Mouse (Mus musculus) intestine, embryonic 14.5 days (tissue): ENCODE data around the gene Pde6d. TPM values are rescaled to one million over a fixed set of nuclear protein-coding genes. Genes with fewer than 3 reads are reported as not detected.
"Not testable (repeated sequence)": the region's sequence is repeated elsewhere in the genome, so short reads cannot be mapped to it uniquely, and the experiment has no call there.

Experiments used
- ATAC-seq: fragments of 200-750 bp; cut with Nextera tagmentation; replicated peaks from 2 replicates; pipeline ENCODE4 v1.8.0; 2017; ENCODE audit warnings: low read depth, moderate number of reproducible peaks, moderate TSS enrichment, moderate library complexity; ENCODE audit not compliant: low FRiP score, low TSS enrichment
- DNase-seq: peaks from one replicate; pipeline ENCODE4 v3.0.0-alpha.2; 2018; ENCODE audit warnings: low spot score
- H3K27ac ChIP-seq: fragments of 300-500 bp; sonication (generic); 2 replicates; pipeline ENCODE4 v1.5.1; 2014; ENCODE audit warnings: low read depth, mild to moderate bottlenecking, control low read depth
- H3K27me3 ChIP-seq: fragments of 300-500 bp; sonication (generic); replicated peaks from 2 replicates; pipeline ENCODE4 v1.6.1; 2014; ENCODE audit warnings: low read length, control low read depth; ENCODE audit not compliant: control insufficient read depth, insufficient read depth
- H3K36me3 ChIP-seq: fragments of 300-500 bp; sonication (generic); 2 replicates; pipeline ENCODE4 v1.6.1; 2014; ENCODE audit warnings: low read length, control low read depth; ENCODE audit not compliant: control insufficient read depth, insufficient read depth
- H3K4me1 ChIP-seq: fragments of 300-500 bp; sonication (generic); replicated peaks from 2 replicates; pipeline ENCODE4 v1.6.1; 2014; ENCODE audit warnings: low read length, control low read depth, mixed read lengths; ENCODE audit not compliant: control insufficient read depth, insufficient read depth
- H3K4me2 ChIP-seq: fragments of 300-500 bp; sonication (generic); 2 replicates; pipeline ENCODE4 v1.6.1; 2014; ENCODE audit warnings: low read length
- H3K4me3 ChIP-seq: fragments of 300-500 bp; sonication (generic); 2 replicates; pipeline ENCODE4 v1.5.1; 2014; ENCODE audit warnings: low read depth, low read length, control low read depth, mixed read lengths
- H3K9ac ChIP-seq: fragments of 300-500 bp; sonication (generic); 2 replicates; pipeline ENCODE4 v1.6.1; 2014; ENCODE audit warnings: mild to moderate bottlenecking, low read length
- H3K9me3 ChIP-seq: fragments of 300-500 bp; sonication (generic); 2 replicates; pipeline ENCODE4 v1.6.1; 2016; ENCODE audit warnings: low read length, control low read depth; ENCODE audit not compliant: control insufficient read depth
- WGBS: fragments of 180-500 bp; shearing (Covaris S2); extraction: QIAGEN DNeasy Blood & Tissue Kit; methylation state at CpG from one replicate; pipeline ENCODE4 v1.1.7; 2014; 5-methylcytosine and 5-hydroxymethylcytosine counted together
- polyA plus RNA-seq: library from polyadenylated mRNA; unstranded; fragments of >200 nt; fragmentation: Nextera tagmentation; extraction: Ambion mirVana; gene quantifications from 2 replicates; pipeline ENCODE4 v1.2.1, GENCODE M21; 2014

The Pde6d gene
- polyA plus RNA-seq, 1 experiment from 2014 or later: 46.0 TPM

DNA sequence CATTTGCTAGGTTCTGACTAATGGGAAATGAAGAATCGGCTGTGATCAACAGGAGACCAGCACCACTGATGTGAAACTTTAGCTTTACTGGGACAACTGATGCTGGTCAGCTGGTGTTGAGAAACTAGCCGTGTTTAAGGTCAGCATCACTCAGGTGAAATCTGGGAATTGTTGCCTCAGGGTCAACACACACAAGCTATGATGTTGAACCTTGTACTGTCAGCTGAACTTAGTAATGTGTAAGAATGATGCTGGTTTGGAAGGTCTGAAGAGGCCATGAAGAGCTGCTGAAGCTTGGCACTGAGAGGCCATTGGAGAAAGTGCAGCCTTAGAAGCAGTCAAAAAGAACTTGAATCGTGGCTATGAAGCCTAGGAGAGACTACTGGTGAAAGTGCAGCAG, 26.8 kb downstream of the Pde6d start:
- no peak overlapping the region for H3K27ac ChIP-seq
- no peaks in the 10 kb centered on the region for H3K9me3 ChIP-seq
- DNase-seq (no peak), ATAC-seq (no peak)
- no peaks in the 10 kb centered on the region for H3K27me3 ChIP-seq
- H3K4me1 ChIP-seq: no peaks in the 10 kb centered on the region
- H3K4me3 ChIP-seq: no peak overlapping the region
- WGBS: 82% methylated on average over 3 of the region's 3 CpGs
- H3K9ac ChIP-seq: no peak overlapping the region
- H3K4me2 ChIP-seq: no peak overlapping the region
- no peaks in the 10 kb centered on the region for H3K36me3 ChIP-seq

DNA sequence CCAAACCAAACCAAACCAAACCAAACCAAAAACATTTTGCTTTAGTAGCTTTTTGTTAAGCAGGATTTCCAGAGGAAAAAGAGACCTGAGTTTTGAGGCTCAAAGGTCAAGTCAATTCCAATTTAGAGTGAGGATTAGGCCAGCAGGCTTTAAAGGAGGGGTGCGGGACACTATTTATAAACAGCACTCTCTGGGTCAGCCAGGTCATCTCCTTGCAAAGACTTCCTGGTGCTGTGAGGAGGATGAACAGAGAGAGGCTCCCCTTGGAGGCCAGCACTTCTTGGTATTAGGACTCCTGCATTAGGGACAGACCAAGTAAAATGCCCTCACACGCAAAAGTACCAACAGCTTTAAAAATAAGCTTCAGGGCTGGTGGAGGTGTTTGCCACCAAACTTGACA, 30.6 kb downstream of the Pde6d start:
- DNase-seq (no peak), ATAC-seq (no peak)
- no peak overlapping the region for H3K4me3 ChIP-seq
- H3K4me1 ChIP-seq: no peaks in the 10 kb centered on the region
- H3K9ac ChIP-seq: no peak overlapping the region
- H3K27ac ChIP-seq: no peak overlapping the region
- WGBS: 35% methylated on average over 2 of the region's 2 CpGs
- no peaks in the 10 kb centered on the region for H3K9me3 ChIP-seq
- H3K27me3 ChIP-seq: no peaks in the 10 kb centered on the region
- H3K36me3 ChIP-seq: peaks cover 9% of the 10 kb centered on the region; the same call in 1 of the 2 replicates
- H3K4me2 ChIP-seq: no peak overlapping the region

DNA sequence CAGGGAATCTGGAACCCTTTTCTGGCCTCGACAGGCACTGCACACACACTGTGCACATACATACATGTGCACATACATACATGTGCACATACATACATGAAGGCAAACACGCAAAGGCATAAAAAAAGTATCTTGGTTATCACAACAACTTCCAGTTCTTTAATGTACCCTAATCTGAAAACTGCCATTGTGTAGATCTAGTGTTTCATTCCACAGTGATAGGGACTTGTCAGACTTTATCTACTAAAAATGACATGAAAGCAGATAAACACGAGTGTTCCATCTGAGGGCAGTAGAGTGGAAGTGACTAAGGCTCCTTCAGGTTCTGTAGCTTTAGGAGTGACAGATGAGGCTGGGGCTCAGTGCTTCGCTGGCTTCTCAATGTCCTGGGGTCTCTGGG, 31.1 kb downstream of the Pde6d start:
- H3K36me3 ChIP-seq: peaks cover 15% of the 10 kb centered on the region
- no peak overlapping the region for H3K4me3 ChIP-seq
- no peaks in the 10 kb centered on the region for H3K27me3 ChIP-seq
- H3K9ac ChIP-seq: no peak overlapping the region
- no peak for ATAC-seq
- H3K4me2 ChIP-seq: no peak overlapping the region
- 75% methylated on average over 4 of the region's 4 CpGs for WGBS
- no peaks in the 10 kb centered on the region for H3K9me3 ChIP-seq
- no peak for DNase-seq
- no peak overlapping the region for H3K27ac ChIP-seq
- no peaks in the 10 kb centered on the region for H3K4me1 ChIP-seq

DNA sequence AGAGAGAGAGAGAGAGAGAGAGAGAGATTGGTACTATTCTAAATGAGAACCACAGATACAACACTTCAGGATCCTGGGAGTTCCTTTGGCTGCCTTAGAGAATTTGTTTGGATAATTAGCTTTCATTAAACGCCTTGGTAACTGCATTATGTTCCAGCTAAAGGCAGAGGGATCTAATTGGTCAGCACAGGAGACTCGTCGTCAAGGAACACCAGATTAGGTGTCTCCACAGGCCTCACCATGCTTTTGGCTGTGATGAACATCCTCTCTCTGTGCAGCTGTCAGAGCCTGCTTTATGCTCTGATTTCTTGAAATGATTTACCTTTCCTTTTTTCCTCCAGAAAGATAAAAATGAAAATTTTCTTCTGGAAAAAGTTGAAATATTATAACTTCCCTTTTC, 35.6 kb downstream of the Pde6d start:
- Histone ChIP-seq H3K36me3 (peaks cover 60% of the 10 kb centered on the region), H3K4me3 (no peak overlapping the region), H3K9me3 (no peaks in the 10 kb centered on the region), H3K4me2 (no peak overlapping the region), H3K27ac (no peak overlapping the region), H3K27me3 (no peaks in the 10 kb centered on the region), H3K4me1 (no peaks in the 10 kb centered on the region), H3K9ac (no peak overlapping the region)
- no peak for DNase-seq
- ATAC-seq: no peak
- WGBS: 85% methylated on average over 3 of the region's 3 CpGs

DNA sequence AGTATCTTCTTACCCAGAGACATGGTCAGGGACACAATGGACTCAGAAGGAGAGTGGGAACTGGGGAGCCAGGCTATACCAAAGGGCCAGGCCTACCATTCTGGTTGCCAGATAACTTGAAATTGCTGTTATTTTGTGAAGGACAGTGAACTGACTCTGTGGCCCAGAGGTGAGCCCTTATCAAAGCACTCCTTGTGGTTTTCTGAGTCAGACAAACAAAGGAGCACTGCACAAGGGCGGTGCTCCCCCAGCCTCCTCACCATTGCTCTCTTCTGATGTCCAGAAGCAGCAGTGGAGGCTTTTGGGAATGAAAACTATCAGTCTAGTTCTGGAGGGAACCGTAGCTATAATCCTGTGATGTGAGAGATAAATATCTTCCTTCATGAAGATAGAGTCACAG, 39.8 kb downstream of the Pde6d start:
- H3K4me1 ChIP-seq: no peaks in the 10 kb centered on the region
- H3K27ac ChIP-seq: no peak overlapping the region
- WGBS: 88% methylated on average over 2 of the region's 2 CpGs
- ATAC-seq (no peak), DNase-seq (no peak)
- H3K36me3 ChIP-seq: peaks cover 56% of the 10 kb centered on the region
- no peak overlapping the region for H3K4me3 ChIP-seq
- no peak overlapping the region for H3K4me2 ChIP-seq
- H3K9ac ChIP-seq: no peak overlapping the region
- no peaks in the 10 kb centered on the region for H3K27me3 ChIP-seq
- H3K9me3 ChIP-seq: no peaks in the 10 kb centered on the region

DNA sequence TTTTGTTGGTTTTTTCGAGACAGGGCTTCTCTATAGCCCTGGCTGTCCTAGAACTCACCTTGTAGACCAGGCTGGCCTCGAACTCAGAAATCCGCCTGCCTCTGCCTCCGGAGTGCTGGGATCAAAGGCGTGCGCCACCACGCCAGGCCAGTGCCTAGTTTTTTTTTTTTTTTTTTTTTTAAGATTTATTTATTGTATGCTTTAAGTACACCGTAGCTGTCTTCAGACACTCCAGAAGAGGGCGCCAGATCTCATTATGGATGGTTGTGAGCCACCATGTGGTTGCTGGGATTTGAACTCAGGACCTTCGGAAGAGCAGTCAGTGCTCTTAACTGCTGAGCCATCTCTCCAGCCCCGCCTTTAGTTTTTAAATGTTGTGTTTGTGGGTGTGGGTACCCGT, 42.8 kb downstream of the Pde6d start:
- not testable (repeated sequence) for H3K27me3 ChIP-seq, H3K4me3 ChIP-seq, H3K9me3 ChIP-seq, H3K27ac ChIP-seq, H3K9ac ChIP-seq, H3K4me1 ChIP-seq, ATAC-seq, DNase-seq, H3K4me2 ChIP-seq
- 90% methylated on average over 12 of the region's 12 CpGs for WGBS
- peaks cover 28% of the 10 kb centered on the region for H3K36me3 ChIP-seq

DNA sequence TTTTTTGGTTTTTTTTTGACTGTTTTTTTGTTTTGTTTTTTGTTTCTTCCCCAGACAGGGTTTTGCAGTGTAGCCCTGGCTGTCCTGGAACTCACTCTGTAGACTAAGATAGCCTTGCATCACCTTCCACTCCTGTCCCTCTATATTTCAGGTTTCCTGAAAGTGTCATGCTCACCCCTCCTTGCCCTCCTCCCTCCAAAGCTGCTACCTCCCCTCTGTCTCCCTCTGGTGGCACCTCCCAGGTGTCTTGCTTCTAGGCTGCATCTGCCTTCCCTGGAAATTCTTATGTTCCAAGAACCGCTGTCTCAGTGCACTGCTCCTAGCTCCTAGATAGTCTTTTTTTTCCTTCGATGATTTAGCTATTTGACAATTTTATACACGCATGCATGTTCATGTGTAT, 44.0 kb downstream of the Pde6d start:
- no peak overlapping the region for H3K4me3 ChIP-seq
- no peak overlapping the region for H3K9ac ChIP-seq
- H3K27ac ChIP-seq: no peak overlapping the region
- H3K27me3 ChIP-seq: no peaks in the 10 kb centered on the region
- ATAC-seq (no peak), DNase-seq (no peak)
- WGBS: 56% methylated on average over 3 of the region's 3 CpGs
- no peaks in the 10 kb centered on the region for H3K9me3 ChIP-seq
- no peaks in the 10 kb centered on the region for H3K4me1 ChIP-seq
- H3K36me3 ChIP-seq: peaks cover 16% of the 10 kb centered on the region
- H3K4me2 ChIP-seq: no peak overlapping the region

DNA sequence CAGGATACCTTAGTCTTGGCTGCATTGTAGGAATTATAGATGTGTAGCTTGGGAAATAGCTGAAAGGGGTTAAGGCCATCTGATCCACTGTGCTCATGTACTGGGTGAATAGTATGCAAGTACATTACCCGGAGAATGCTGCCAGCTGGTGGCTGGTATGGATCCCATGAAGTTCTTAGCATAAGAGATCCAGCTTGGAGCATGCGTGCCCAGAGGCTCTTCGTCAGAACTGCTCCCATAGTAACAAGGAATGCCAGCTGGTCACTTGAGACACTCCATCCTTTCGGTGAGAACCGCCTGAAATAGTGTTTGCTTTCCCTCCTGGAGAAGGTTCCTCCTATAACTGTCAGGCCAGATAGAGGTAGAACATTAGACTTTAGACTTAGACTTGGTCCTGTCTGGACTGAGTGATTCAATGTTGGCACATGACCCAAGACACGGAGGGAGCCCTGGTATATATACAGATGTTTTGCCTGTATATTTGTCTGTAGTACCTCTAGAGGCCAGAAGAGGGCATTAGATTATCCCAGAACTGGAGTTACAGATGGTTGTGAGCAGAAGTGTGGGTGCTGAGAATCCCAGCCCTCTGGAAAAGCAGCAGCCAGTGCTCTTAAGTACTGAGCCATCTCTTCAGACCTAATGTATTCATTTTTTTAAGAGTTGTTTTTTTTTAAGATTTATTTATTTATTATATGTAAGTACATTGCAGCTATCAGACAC, 48.9 kb downstream of the Pde6d start:
- peak; percentile 51 for DNase-seq

DNA sequence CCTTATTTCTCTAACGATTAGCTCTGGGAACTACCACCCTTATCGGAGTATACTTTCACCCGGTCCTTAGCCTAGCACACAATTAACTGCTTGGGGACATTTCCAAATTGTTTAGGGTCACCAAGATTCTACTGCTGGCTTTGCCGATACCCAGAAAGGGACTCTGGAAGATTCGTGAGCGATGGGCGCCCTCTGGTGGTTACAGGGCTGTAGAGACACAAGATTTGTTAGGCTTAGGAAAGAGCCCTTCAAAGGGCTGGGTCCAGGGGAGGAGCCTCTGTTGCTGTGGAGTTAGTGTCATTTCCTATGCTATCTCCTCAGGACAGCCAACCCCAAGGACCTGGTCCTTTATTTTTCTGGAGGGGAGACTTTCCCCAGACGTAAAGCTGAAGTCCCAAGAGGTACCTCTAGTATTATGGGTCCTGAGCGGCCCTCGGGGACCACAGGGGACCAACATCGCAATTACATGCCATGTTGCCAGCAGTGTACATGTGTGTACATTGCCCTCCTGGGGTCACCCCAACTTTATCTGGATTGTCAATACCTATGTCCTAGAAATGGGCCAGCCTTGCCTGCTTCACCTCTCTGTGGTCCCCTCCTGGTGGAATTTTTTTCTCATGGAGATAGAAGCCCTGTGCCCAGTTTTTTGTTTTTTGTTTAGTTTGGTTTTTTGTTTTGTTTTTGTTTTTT, 49.9 kb downstream of the Pde6d start:
- DNase-seq (peak; percentile 98), ATAC-seq (peak; percentile 37)
- 27% methylated on average over 11 of the region's 11 CpGs for WGBS
- Histone ChIP-seq H3K9ac (no peak overlapping the region), H3K9me3 (no peaks in the 10 kb centered on the region), H3K36me3 (peaks cover 24% of the 10 kb centered on the region), H3K27me3 (no peaks in the 10 kb centered on the region), H3K4me1 (peaks cover 24% of the 10 kb centered on the region), H3K4me2 (peak overlapping the region; percentile 5; the same call in 1 of the 2 replicates), H3K4me3 (no peak overlapping the region), H3K27ac (peak overlapping the region; percentile 34; the same call in 1 of the 2 replicates)

More for the DNA sequence above, 48.9 kb downstream of the Pde6d start:
- no peak for ATAC-seq
- WGBS: 91% methylated on average over 6 of the region's 6 CpGs
- H3K4me3 ChIP-seq: no peak overlapping the region
- no peaks in the 10 kb centered on the region for H3K9me3 ChIP-seq
- peaks cover 24% of the 10 kb centered on the region for H3K4me1 ChIP-seq
- no peaks in the 10 kb centered on the region for H3K27me3 ChIP-seq
- no peak overlapping the region for H3K27ac ChIP-seq
- H3K36me3 ChIP-seq: peaks cover 22% of the 10 kb centered on the region
- no peak overlapping the region for H3K4me2 ChIP-seq
- H3K9ac ChIP-seq: no peak overlapping the region
